Mouse (Mus musculus): ENCODE measurements around the gene Uqcr11.

The Uqcr11 gene

DNA sequence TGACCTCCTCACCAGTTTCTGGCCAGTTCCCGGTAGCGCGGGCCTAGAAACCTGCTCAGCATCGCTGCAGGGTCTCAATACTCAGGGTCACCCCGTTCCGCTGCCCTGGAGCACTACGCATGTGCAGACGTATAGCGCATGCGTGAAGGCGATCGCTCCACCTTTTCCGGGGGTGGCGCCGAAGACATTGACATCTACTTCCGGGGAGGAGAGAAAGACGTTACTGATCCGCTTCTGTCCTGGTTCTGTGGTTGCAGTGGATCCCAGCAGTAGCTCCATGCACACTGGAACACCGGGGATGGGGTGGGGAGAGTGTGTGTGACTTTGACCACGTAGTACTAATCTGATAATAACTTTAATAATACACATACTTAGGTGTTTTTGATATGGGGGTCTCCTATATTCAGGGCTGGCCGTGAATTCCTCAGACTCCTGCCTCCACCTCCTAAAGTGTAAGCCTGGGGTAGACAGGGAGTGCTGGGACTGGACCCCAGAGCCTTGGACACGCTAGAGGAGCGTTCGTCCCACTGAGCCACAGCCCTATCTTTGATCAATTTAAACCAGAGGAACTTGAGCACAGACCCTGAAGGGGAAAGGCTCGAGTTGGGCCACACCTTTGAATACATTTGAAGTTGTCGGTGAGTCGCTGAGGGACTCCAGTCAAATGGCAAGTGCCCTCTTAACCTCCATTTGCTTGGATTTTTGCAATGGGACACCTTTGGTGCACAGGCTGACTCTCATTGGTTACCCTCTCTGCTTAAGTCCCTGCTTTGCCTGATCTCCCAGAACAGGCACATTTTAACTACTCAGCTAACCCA is at the start of gene Uqcr11:
Uqcr11 (minus strand) TSS at position 147 of the 818 bp plus-strand sequence.
- DNase-seq (ENCODE audit: low spot score in 2 of 2) = peak; percentile 92 to 93

DNA sequence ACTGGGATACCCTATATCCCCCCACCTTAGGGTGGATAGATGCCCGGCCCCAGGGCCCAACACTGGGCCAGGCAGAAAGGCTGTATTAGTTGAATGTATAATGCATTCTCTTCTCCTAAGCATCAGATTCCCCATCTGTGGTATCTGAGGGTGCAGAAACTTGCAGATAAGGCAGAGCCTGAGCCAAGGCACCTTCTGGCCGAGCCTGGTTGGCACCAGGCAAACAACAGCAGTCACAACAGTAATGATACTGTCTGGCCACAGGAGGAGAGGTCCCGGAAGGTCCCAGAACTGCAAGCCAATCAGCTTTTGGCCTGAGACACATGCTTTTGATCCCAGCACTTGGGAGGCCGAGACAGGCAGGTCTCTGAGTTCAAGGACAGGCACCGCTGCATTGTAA is 49.1 kb upstream of the Uqcr11 start:
- no peak for DNase-seq (ENCODE audit: low spot score in 2 of 2)

DNA sequence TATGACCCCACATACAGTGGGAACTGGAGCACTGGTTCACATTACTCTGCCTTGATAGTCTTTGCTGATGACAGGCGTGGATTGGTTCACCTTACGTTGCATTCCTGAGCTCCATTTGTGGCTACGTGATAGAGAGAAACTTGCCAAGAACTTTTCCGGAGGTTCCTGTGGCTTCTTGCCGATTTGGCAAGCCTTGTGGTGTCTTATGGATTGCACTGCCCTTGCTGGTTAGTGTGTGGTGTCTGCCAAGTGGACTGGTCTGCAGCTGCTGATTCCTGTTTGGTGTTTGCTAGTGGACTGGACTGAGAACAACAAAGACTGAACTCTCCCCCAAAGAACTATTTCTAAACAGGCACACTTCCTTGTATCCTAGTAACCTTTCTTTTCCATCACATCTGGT is 48.2 kb upstream of the Uqcr11 start:
- DNase-seq (ENCODE audit: low spot score in 2 of 2) = no peak

DNA sequence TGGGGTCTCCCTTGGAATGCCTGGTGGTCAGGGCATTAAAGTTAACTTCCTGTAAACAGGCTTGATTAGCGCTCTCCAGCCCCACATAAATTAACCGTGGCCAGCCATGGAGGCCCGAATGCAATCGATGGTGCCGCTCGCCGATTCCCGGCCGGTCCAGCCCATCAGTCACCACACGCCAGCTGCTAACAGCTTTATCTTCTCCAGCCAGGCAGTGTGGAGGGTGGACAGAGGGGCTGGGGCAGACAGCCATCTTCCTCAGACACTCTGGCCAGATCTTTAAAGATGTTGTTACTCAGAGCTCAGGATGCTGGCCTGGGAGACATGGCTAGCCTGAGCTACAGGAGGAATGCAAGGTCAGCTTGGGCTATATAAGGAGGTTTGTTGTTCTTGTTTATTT is 47.0 kb upstream of the Uqcr11 start:
- DNase-seq (ENCODE audit: low spot score in 2 of 2) = no peak

DNA sequence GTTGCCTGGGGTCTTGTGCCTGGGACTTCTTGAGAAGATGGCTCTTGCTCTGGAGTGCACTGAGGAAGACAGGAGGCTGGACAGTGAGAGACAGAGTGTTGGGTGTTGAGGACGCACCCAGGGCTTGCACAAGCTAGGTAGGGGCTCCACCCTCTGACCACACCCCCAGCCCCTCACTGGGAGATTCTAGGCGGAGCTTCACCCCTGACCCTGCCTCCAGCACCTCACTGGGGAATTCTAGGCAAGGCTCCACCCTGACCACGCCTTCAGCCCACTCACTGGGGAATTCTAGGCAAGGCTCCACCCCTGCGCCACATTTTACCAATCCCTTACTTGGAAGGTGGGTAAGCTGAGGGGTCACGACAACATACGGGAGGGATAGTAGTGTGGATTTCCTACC is 44.0 kb upstream of the Uqcr11 start:
- no peak for DNase-seq (ENCODE audit: low spot score in 2 of 2)

DNA sequence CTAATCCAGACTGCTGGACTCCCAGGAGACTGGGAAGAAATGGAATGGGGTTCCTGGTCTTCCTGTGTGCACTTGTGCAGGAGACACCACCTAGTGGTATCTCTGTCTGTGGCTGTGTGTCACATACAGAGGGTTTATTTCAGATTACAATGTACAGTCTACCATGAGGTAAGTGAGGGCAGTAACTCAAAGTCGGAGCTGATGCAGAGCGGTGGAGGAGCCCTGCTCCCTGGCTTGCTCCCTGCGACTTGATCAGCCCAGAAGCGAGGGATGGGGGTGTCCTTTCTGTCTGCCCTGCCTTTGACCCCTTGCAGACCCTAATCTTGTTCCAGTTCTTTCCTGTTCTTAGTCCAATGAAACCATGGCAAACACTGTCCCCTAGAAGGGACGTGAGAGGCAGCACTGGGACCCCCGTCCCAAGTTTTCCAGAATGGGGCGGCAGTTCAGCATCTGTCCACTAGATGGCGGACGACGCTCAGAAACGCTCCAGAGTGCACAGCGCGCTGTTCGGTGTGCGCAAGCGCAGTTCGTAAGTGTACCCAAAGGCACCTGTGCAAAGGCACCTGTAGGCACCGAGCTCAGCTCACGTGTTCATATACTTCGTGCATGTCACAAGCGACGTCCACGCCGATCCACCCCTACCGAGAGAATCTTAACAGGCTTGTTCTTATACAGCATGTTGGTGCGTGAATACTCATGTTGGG is 39.4 kb upstream of the Uqcr11 start:
- peak; percentile 80 to 84 for DNase-seq (ENCODE audit: low spot score in 2 of 2)

DNA sequence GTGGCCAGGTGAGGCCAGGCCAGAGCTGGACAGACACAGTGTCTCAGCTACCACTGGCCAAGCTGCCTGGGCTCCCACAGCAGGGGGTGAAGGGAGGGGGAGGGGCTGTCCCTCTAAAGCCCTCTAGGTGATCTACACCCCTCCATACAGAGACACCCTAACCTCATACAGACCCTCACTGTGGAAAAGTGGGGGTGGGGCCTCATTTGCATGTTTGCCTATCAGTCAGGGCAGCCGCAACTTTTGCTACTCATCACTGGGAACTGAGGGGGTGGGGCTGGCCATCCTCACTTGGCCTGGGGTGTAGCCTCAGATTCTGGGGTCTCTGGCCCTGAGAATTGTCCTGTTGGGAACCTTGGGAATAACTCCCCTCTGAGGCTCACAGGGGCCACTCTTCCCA is 38.4 kb upstream of the Uqcr11 start:
- DNase-seq (ENCODE audit: low spot score in 2 of 2) = no peak

DNA sequence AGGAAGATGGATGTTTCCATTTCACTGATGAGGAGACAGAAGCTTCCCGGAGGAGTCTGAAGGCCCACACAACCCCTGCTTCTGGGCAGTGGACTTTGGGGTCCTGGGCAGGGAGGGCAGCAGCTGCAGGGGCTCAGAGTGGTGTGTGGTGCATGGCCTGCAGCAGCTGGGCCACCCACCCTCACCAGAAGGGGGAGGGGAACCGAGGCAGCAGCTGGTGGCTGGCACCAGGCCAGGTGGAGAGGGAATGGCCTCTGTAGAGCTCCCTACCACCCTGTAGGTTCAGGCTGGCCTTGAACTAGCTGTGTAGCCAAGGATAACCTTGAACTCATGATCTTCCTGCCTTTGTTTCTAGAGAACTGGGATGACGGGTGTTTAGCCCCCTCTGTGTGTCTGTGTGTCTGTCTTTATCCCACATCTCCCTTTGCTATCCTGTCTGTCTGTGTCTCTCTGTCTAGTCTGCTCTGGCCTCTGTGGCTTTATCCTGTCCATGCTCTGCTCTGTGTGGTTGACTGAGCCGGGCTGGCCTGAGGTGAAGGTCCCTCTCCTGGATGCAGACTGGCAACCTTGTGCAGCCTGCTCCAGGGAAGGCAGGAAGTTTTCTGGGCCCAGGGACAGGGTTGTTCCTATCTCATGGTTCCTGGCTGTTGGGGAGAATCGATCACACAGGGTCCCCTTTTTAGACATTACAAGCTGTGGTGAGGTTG is 37.9 kb upstream of the Uqcr11 start:
- DNase-seq (ENCODE audit: low spot score in 2 of 2) = no peak

DNA sequence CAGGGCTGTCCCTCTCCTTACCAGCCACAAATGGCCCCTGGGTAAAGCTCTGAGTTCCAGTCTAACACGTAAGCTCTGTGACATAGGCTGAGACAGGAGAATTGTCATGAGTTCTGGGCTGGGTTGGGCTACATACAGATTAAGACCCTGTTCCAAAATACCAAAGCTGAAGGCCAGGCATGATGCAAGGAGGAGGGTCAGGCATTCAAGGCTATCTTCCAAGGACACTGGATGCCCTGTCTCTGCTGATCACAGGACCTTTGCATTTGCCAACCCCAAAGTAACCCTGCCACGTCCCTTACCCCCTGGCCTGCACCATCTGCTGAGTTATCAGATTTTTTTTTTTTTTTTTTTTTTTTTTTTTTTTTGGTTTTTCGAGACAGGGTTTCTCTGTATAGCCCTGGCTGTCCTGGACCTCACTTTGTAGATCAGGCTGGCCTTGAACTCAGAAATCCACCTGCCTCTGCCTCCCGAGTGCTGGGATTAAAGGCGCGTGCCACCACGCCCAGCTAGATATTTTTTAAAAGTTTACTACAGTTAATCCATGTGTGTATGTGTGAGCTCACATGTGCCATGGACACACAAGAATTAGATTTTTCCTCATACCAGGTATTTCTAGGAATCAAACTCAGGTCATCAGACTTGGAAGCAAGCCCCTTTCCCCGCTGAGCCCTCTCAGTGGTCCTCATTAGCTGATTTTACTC is 37.1 kb upstream of the Uqcr11 start:
- DNase-seq (ENCODE audit: low spot score in 2 of 2) = no peak

DNA sequence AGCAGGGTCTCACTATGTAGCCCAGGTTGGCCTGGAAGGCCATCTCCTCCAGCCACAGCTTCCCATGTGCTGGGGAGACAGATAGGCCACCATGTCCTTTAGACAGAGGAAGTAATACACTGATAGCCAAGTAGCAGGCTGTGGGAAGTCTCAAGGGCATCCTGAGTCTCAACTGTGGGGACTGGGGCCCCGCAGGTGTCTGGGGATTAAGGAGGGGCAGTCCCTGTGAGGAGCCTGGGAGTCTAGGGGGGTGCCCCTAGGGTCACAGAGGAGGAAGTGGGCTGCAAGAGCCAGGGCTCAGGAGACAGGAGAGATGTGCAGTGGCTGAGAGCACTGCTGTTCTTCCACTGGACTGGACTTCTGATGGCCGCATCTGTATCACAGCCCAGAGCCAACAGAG is 36.4 kb upstream of the Uqcr11 start:
- DNase-seq (ENCODE audit: low spot score in 2 of 2) = no peak

DNA sequence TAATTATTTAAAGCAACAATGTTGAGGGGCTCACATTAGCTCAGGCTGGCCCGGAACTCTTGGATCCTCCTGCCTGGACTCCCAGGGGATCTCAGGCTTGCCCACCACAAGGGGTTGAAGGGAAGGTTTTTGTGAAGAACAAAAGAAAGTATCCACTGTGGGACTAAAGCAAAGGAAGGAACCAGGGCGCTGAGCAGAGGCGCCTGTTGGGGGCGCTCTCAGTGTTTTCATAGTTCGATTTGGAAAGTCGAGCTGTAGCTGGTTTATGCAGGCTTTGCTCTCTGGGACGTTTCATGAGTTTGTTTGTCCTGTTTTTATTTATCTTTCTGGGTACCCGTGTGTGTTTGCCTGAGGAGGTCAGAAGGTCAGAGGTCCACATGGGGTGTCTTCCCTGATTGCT is 35.0 kb upstream of the Uqcr11 start:
- no peak for DNase-seq (ENCODE audit: low spot score in 2 of 2)

DNA sequence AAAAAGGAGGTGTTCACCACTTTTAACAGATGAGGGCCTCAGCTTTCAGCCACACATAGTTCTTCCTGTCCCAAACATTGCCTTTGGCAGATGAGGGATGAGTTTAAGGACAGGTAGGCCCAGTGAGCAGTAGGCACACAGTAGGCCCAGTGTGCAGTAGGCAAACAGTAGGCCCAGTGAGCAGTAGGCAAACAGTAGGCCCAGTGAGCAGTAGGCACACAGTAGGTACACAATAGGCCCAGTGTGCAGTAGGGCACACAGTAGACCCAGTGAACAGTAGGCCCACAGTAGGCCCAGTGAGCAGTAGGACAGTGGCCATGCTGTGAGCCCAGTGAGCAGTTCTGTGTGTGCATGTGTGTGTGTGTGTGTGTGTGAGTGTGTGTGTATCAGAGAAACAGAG is 33.4 kb upstream of the Uqcr11 start:
- DNase-seq (ENCODE audit: low spot score in 2 of 2) = no peak

DNA sequence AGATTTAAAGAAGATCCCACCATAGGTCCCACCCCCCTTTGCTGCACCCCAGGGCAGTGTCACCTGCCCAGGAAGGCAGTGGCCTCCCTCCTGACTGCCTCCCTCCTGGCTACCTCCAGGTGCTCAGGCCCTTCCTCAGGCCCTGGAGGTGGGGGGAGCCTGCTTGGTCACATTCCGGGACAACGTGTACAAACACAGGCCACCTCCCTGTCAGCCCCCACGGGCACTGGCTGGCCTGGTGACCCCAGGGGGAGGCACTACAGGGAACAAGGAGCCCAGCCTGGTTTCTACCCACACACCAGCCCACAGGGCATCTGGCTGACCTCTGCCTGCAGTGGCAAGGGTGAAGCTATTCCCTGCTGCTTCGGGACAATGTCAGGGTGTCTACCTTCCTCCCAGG is 31.3 kb upstream of the Uqcr11 start:
- DNase-seq (ENCODE audit: low spot score in 2 of 2) = no peak

DNA sequence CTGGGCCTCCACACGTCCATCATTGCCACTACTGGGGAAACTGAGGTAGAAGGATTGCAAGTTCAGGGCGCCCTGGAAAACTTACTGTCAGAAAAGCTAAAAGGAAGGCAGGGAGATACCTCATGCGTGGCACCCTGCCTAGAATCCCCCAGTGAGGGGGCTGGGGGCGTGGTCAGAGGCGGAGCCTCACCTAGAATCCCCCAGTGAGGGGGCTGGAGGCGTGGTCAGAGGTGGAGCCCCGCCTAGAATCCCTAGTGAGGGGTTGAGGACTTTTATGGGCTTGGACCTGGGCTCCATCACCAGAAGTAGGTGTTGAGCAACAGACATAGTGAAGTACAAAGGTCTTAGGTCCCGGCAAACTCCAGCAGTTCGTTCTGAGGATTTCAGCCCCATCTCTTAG is 29.6 kb upstream of the Uqcr11 start:
- DNase-seq (ENCODE audit: low spot score in 2 of 2) = no peak

DNA sequence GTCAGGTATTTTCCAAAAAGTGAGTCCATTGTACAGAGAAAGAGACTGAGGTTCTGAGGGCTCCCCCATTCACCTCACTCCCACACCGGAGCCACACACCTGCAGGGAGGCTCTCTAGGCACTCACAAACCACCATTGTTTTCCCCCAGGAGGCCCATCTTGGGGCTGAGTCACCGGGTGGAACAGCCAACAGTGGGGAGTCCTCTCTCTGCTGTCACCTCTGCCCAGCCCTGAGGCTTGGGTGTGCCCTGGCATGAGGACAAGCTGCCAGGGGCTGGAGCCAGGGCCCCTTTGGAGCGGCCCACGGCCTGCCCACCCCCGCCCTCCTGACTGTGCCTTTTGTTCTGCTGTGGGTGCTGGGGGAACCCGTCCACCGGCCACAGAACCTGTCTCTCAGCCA is 29.1 kb upstream of the Uqcr11 start:
- DNase-seq (ENCODE audit: low spot score in 2 of 2) = no peak

DNA sequence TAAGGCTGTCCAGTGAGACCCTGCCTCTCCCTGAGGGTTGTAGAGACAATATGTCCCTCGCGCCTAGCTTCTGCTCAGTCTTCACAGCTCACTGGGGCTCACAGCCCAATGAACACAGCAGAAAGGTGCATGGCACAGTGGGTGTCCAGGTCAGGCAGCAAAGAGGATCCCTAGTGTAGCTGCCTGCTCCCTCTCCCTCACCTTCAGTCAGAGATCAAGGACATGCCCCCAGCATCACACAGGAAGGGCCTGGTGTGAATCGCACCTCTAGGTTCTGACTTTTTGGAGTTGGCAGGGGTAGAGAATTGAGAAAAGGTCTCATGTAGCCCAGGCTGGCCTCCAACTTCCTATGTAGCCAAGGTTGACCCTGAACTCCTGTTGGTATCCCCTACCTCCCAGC is 28.2 kb upstream of the Uqcr11 start:
- no peak for DNase-seq (ENCODE audit: low spot score in 2 of 2)

DNA sequence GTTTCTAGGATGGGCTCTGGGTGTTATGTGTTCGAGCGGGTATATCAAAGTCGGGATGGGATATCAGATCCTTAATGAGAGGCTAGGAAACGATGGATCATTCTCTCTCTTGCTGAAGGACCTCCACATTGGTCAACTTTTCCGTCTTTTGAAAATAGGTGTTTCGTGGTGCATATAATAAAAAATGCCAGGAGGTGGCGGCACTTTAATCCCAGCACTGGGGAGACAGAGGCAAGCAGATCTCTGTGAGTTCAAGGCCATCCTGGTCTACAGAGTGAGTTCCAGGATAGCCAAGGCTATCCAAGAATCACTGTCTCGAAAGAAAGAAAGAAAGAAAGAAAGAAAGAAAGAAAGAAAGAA is 27.6 kb upstream of the Uqcr11 start:
- DNase-seq (ENCODE audit: low spot score in 2 of 2) = no peak

DNA sequence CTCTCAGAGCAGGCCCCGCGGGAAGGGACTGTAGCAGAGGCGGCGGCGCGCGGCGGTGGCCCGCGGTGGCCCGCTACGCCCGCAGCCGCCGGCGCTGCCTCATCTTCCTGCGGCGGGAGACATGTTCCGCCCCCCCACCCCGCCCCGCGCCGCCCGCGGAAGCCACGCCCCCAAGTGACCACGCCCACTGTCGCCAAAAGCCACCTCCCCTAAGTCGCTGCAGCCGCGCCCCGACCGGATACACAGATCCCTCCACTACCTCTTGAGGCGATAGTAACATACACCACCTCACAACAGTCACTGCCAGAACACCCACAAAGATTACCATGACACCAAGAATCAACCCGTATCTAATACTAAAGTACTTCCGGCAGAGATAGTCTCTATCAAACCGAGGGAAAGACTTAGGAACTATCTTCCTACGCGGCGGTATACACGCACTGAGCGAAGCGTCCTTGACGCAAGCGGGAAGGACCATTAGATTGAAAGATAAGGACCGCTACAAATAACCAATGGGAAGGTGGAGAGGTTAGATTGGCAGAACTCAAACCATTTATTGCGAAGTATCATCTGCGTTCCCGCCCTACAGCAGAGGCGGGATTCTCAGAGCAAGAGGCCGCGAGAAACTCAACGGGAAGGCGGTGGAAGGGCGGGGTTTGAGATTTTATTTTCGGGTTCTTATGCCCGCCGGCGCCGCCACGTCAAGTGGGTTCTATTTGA is 27.0 kb upstream of the Uqcr11 start, which contains the start of gene Tcf3:
Tcf3 (minus strand) TSS at position 135 of the 720 bp plus-strand sequence.
- DNase-seq (ENCODE audit: low spot score in 2 of 2) = peak; percentile 96 to 97

DNA sequence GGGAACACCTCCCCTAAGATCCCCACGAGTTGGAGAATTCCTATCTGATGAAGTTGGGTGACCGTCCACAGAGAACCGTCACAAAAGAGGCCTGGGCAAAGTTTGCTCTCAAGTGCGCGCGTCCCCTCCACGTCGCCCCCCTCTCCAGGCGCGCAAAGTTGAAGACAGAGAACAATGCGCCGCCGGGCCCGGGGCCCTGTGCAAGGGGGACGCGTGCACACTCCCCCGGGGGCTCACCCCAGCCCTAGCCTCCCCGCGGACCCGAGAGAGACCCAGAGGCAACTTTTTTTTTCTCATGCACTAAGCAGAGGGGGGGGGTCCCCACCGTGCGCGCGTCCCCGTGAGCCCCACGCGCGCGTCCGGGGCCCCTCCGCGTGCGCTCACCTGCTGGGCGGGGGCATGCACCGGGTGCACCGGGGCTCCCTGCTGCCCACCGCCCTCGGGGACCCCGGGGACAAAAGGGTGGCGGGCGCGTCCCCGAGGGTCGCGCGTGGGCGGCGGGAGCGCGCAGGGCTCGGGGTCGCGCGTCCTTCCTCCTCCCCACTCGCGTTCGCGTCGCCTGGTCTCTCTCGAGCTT is 26.4 kb upstream of the Uqcr11 start:
- DNase-seq (ENCODE audit: low spot score in 2 of 2) = peak in 1 of 2 experiments; percentile 16

DNA sequence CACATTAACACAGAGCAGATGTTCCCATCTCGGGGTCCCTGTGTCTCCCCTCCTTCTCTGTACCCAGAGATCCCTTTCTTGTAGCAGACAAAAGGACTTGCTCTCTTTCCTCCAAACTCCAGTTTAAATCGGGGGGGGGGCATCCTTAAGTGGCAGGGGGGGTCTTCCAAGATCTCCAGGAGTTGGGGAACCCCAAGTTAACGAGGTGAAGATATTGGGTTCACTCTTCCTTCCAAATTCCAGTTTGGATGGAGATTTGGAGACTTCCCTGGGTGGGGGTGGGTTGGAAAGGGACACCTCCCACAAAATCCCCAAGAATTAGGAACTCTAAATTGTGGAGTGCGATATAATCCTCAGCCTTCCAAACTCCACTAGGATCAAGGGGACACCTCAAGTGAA is 25.8 kb upstream of the Uqcr11 start:
- no peak for DNase-seq (ENCODE audit: low spot score in 2 of 2)
